Mouse (Mus musculus) megakaryocyte, embryonic 14.5 days (primary cell): ENCODE measurements around the gene Mrvi1.
A peak's percentile ranks its signal among the peaks of the same experiment; 100 is the strongest.

ENCODE experiments used
- FLI1 ChIP-seq: IDR thresholded peaks from 2 replicates; pipeline ENCODE4 v1.6.1; 2012; ENCODE audit warnings: low read length, inconsistent platforms, mixed read lengths
- GATA1 ChIP-seq: IDR thresholded peaks from 3 replicates; pipeline ENCODE4 v1.6.1; 2012; ENCODE audit warnings: mixed read lengths, low read length, inconsistent platforms, borderline replicate concordance

DNA sequence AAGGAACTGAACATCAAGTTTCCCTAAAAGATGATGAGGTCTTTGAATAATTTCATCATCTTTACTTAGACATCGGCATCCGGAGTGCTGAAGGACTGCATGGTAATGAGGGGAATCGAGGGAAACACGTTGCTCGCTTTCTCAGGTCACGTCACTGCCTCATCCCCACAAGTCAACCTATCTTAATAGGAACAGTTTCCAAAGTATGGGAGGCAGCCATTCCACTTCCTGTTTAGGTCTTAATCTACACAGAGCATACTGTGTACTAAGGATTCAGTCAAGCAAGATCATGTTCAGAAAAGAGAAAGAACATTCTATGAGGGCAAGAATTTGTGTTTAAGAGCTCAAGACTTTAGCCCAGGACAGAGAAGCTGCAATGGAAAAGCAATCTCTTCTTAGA is 34.6 kb downstream of the Mrvi1 start:
- TF ChIP-seq GATA1 (peak; percentile 84; the same call in 2 of the 3 replicates), FLI1 (no peak)
